Mouse (Mus musculus) embryonic facial prominence, embryonic 12.5 days (tissue): ENCODE data around the gene Mycl. TPM values are rescaled to one million over a fixed set of nuclear protein-coding genes. Genes with fewer than 3 reads are reported as not detected.

Source experiments
- ATAC-seq: fragments of 200-750 bp; cut with Nextera tagmentation; 2 replicates; pipeline ENCODE4 v1.8.0; 2017; ENCODE audit not compliant: insufficient number of reproducible peaks, insufficient read depth, low FRiP score, low TSS enrichment
- H3K27ac ChIP-seq: fragments of 300-500 bp; sonication (generic); 2 replicates; pipeline ENCODE4 v1.5.1; 2016; ENCODE audit warnings: mild to moderate bottlenecking
- H3K27me3 ChIP-seq: fragments of 300-500 bp; sonication (generic); 2 replicates; pipeline ENCODE4 v1.6.1; 2016; ENCODE audit warnings: mild to moderate bottlenecking, moderate library complexity
- H3K36me3 ChIP-seq: fragments of 300-500 bp; sonication (generic); 2 replicates; pipeline ENCODE4 v1.6.1; 2016; ENCODE audit warnings: mild to moderate bottlenecking
- H3K4me1 ChIP-seq: fragments of 300-500 bp; sonication (generic); 2 replicates; pipeline ENCODE4 v1.6.1; 2016
- H3K4me2 ChIP-seq: fragments of 300-500 bp; sonication (generic); replicated peaks from 2 replicates; pipeline ENCODE4 v1.6.1; 2016; ENCODE audit warnings: mild to moderate bottlenecking, moderate library complexity
- H3K4me3 ChIP-seq: fragments of 300-500 bp; sonication (generic); 2 replicates; pipeline ENCODE4 v1.5.1; 2016; ENCODE audit warnings: mild to moderate bottlenecking
- H3K9ac ChIP-seq: fragments of 300-500 bp; sonication (generic); 2 replicates; pipeline ENCODE4 v1.6.1; 2016; ENCODE audit warnings: mild to moderate bottlenecking, moderate library complexity
- H3K9me3 ChIP-seq: fragments of 300-500 bp; sonication (generic); 2 replicates; pipeline ENCODE4 v1.6.1; 2016; ENCODE audit warnings: mild to moderate bottlenecking, moderate library complexity
- WGBS: fragments of 180-500 bp; shearing (Covaris S2); methylation state at CpG from one replicate; pipeline ENCODE4 v1.1.7; 2016; 5-methylcytosine and 5-hydroxymethylcytosine counted together
- polyA plus RNA-seq: library from polyadenylated mRNA; unstranded; fragments of >200 nt; fragmentation: Nextera tagmentation; extraction: Ambion mirVana; gene quantifications from 2 replicates; pipeline ENCODE4 v1.2.1, GENCODE M21; 2016

The Mycl gene
- polyA plus RNA-seq: 46.4 and 51.5 TPM in 2 replicates

DNA sequence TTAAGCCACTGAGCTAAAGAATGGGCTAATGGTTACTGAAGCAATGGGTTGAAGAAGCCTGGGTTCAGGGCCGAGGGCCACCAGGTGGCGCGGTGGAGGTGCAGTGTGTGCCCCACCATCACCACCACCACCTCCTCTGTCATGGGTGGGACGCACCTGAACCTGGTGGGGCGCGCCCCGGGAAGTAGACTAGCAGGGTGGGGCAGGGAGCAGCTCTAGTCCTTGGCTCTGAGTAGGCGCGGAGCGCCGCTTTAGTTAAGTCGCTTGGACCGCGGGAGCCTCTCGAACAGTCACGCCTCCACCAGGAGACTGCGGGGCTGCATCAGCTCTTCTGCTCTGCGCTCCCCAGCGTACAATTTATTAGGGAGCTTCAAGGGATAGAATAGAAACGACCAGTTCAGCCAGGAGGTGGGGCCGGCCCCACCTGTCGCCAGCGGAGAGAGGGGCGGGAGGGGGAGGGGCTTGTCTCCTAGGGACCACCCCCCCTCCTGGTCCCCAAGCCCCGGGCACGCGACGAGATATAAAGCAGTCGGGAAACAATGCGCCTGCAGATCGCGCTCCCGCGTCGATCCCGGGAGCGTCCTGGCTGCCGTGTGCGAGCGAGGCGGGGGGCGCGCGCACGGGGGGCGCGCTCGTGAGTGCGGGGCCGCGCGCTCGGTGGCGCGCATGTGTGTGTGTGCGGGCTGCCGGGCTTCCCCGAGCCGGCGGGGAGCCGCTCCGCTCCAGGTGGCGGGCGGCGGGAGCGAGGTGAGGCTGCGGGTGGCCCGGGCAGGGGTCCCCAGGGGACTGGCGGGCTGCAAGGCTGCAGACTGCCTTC, at the start of gene Mycl:
Mycl (plus strand) TSS at position 249 of the 817 bp plus-strand sequence.
- Histone ChIP-seq H3K9me3 (0 out of 2 replicates have a peak, but pooled peaks cover 3% of the 10 kb centered on the region), H3K4me1 (peaks cover 21% of the 10 kb centered on the region), H3K36me3 (0 out of 2 replicates have a peak, but pooled peaks cover 2% of the 10 kb centered on the region), H3K4me2 (peak within 1 kb of the TSS; percentile 90), H3K4me3 (peak within 1 kb of the TSS; percentile 73), H3K27me3 (0 out of 2 replicates have a peak, but pooled peaks cover 6% of the 10 kb centered on the region), H3K9ac (peak within 1 kb of the TSS; percentile 85), H3K27ac (peak within 1 kb of the TSS; percentile 90)
- peak; percentile 79 for ATAC-seq
- WGBS: under 1% methylated on average over 69 of the region's 69 CpGs

DNA sequence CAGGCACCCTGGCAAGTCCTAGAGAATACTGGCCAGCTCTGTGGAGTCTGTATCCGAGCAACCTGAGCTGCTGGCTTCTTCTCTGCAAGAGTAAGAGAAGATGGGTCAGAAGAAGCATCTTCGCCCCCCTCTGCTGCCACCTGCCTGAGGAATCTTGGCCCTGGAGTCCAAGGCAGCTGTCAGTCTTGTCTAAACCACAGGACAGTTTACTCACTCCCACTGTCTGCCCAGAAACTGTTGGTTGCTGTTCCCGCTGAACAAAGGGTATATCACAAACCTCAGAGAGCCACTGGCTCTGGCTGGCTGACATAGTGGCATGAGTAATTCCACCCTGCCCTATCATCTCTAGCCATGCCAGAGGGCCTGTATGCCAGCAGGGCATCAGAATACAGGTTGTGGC, 48.2 kb upstream of the Mycl start:
- no peaks in the 10 kb centered on the region for H3K4me1 ChIP-seq
- WGBS: 76% methylated on average over 3 of the region's 3 CpGs
- peaks cover 35% of the 10 kb centered on the region for H3K36me3 ChIP-seq
- H3K9me3 ChIP-seq: no peaks in the 10 kb centered on the region
- no peak for ATAC-seq
- H3K4me2 ChIP-seq: no peak overlapping the region
- H3K9ac ChIP-seq: no peak overlapping the region
- H3K27me3 ChIP-seq: no peaks in the 10 kb centered on the region
- H3K27ac ChIP-seq: no peak overlapping the region
- H3K4me3 ChIP-seq: no peak overlapping the region

DNA sequence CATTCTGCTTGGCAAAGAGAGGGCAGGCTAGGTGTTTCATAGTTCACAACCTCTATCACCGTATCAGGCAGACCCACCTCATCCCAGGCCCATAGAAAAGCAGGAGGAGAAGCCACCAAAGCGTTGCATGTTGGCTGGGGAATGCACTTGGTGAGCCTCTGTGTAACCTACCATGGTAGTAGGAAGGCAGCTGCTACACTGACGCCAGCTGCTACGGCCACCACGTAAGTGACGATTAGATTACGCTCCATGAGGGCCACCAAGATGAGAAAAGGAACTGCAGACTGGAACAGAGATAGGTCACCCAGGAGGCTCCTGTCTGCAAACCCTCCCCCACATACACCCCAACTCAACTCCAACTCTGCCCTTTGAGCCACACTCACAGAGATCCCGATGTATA, 46.4 kb upstream of the Mycl start:
- Histone ChIP-seq H3K27me3 (no peaks in the 10 kb centered on the region), H3K4me1 (no peaks in the 10 kb centered on the region), H3K9me3 (no peaks in the 10 kb centered on the region), H3K4me3 (no peak overlapping the region), H3K4me2 (no peak overlapping the region), H3K36me3 (peaks cover 35% of the 10 kb centered on the region), H3K27ac (no peak overlapping the region), H3K9ac (no peak overlapping the region)
- no peak for ATAC-seq
- 90% methylated on average over 8 of the region's 8 CpGs for WGBS

DNA sequence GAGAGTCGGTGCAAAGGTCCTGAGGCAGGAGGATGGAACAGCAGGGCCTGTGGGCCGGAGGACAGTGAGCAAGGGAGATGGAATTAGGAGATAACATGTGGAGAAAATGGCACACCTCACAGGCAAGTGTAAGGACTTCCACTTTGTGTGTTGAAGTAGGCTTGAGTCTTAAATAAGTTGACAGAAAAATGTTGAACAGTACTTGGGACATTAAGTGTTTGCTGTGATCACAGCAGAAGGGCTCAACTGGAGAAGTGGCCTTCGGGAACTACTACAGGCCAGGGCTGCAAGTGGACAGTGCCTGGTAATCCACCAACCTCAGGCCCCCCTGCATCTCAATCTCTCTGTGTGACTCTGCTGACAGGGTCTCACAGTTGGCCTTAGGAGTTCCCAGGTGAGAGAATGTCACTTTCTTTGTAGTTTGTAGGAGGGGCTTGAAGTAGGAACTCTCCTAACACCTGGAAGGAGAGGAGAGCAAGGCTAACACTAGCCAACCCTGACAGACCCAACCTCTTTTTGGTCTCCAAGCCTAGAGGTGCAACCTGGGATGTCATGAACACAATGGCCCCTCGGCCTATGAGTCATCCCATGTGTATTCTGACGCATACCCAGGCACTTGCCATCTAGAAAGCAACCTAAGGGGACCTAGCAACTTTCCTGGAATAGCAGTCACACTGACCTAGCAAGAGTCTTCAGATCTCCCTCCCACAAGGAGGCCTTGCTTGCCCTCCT, 40.6 kb upstream of the Mycl start:
- Histone ChIP-seq H3K9ac (0 out of 2 replicates have a peak overlapping the region, but pooled peaks have one; percentile 25), H3K36me3 (peaks cover 15% of the 10 kb centered on the region)

DNA sequence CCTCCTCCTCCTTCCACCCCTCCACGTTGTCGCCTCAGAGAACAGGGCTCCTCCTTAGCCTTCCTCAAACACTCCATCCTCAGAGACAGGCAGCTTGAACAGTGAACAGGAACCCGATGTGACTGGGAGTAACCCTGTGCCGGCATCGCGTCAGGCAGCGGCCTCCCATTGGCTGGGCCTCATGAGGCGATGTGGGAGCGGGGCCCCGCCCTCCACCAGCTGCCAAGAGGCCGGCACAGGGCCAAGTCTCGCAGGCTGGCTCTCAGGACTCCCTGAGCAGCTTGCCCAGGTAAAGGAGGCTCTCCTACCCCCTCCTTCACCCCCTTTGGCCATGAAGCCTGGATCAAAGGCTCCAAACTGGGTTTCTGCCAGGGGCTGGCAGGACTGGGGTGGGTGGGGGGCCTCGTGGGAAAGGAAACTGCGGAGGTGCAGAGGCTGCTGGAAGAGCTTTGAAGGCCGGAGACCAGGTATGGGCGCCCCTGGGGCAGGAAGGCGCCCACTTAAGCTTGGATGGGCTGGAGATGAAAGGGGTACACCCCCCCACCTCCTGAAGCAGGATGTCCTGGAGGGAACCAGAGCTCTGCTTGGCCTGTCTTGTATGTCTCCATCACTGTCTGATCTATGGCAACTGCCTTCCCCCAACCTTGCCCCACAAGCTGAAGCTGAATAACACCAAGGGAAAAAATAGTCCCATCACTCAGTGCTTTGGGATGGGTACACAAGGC, 39.9 kb upstream of the Mycl start:
- Histone ChIP-seq H3K27ac (peak overlapping the region; percentile 79), H3K9me3 (no peaks in the 10 kb centered on the region), H3K9ac (0 out of 2 replicates have a peak overlapping the region, but pooled peaks have one; percentile 25), H3K27me3 (no peaks in the 10 kb centered on the region), H3K4me1 (peaks cover 24% of the 10 kb centered on the region), H3K36me3 (peaks cover 12% of the 10 kb centered on the region), H3K4me2 (peak overlapping the region; percentile 41), H3K4me3 (peak overlapping the region; percentile 15; the same call in 1 of the 2 replicates)
- ATAC-seq: peak; percentile 88
- WGBS: 9% methylated on average over 17 of the region's 17 CpGs

More for the DNA sequence above, 40.6 kb upstream of the Mycl start:
- Histone ChIP-seq H3K27me3 (no peaks in the 10 kb centered on the region), H3K4me2 (peak overlapping the region; percentile 41), H3K9me3 (no peaks in the 10 kb centered on the region), H3K4me1 (peaks cover 22% of the 10 kb centered on the region), H3K4me3 (peak overlapping the region; percentile 15; the same call in 1 of the 2 replicates), H3K27ac (peak overlapping the region; percentile 79)
- peak; percentile 24; the same call in 1 of the 2 replicates for ATAC-seq
- WGBS: 66% methylated on average over 5 of the region's 5 CpGs

DNA sequence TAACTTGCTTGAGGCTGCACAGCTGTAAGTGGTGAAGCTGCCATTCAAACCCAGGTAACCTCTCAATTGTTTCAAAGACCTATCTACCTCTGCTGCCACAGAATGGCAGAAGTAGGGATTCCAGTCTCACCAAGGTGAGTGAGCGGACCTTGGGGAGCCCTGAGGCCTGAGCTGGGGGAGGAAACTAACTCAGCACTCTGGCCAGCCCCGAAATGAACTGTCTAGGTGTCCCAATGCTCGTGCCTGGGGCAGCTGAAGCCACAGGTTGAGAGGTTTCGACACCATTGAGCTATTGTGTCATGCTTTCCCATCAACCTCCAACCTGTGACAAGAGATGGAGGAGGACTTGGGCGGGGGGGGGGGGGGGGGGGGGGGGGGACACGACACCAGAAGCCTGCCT, 39.2 kb upstream of the Mycl start:
- Histone ChIP-seq H3K27me3 (no peaks in the 10 kb centered on the region), H3K36me3 (peaks cover 5% of the 10 kb centered on the region), H3K4me1 (peaks cover 26% of the 10 kb centered on the region), H3K9ac (no peak overlapping the region), H3K27ac (no peak overlapping the region), H3K4me3 (no peak overlapping the region), H3K4me2 (no peak overlapping the region), H3K9me3 (no peaks in the 10 kb centered on the region)
- ATAC-seq: no peak
- 66% methylated on average over 6 of the region's 6 CpGs for WGBS

DNA sequence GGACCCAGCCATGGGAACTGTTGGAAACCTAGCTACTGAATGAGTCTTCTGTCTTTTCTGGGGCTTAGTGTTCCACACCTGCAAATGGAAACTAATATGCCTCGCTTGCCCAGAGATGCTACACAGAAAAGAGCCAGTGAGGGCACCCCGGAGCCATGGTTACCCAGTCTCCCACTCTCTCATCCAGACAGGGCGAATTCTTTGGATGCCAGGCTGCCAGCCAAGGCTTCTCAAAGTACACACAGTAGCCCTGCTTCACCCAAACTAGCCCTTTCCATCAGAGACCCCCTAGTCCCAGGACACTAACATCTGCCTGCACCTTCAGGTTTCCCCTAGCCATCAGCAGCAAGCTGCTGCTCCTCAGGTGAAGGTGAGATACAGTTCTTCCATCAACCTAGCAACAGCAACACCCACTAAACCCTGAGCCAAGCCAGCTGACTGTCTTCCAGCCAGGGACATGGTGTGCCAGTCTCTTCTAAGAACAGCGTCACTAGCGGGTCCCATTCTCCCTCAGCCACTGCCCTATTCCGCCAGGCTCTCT, 36.9 kb upstream of the Mycl start:
- peaks cover 5% of the 10 kb centered on the region for H3K36me3 ChIP-seq
- no peak overlapping the region for H3K4me3 ChIP-seq
- H3K4me1 ChIP-seq: peaks cover 36% of the 10 kb centered on the region
- 87% methylated on average over 6 of the region's 6 CpGs for WGBS
- H3K27me3 ChIP-seq: peaks cover 4% of the 10 kb centered on the region; the same call in 1 of the 2 replicates
- H3K4me2 ChIP-seq: no peak overlapping the region
- no peak overlapping the region for H3K27ac ChIP-seq
- ATAC-seq: no peak
- H3K9me3 ChIP-seq: no peaks in the 10 kb centered on the region
- no peak overlapping the region for H3K9ac ChIP-seq

DNA sequence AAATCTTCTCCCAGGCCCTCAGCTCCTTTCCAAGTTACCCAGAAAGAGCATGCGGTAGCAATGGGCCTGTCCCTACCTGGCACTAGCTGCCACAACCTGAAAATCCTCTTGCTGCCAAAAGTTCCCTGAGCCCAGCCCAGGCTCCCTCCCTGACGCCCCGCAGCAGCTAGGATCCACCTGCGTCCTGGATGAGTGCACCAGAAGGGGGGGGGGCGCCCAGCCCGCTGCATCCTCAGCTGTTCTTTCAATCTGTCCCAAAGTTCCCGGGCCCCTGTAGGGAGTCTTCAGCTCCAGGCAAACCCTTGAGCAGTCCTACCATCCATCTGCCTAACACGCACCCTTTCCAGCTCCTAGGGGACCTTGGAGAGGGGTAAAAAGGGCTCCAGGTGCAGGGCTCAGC, 35.6 kb upstream of the Mycl start:
- H3K36me3 ChIP-seq: peaks cover 5% of the 10 kb centered on the region
- peaks cover 4% of the 10 kb centered on the region; the same call in 1 of the 2 replicates for H3K27me3 ChIP-seq
- H3K27ac ChIP-seq: no peak overlapping the region
- ATAC-seq: no peak
- WGBS: 7% methylated on average over 8 of the region's 8 CpGs
- H3K4me3 ChIP-seq: peak overlapping the region; percentile 66
- no peaks in the 10 kb centered on the region for H3K9me3 ChIP-seq
- H3K4me1 ChIP-seq: peaks cover 35% of the 10 kb centered on the region
- peak overlapping the region; percentile 48 for H3K9ac ChIP-seq
- peak overlapping the region; percentile 98 for H3K4me2 ChIP-seq

DNA sequence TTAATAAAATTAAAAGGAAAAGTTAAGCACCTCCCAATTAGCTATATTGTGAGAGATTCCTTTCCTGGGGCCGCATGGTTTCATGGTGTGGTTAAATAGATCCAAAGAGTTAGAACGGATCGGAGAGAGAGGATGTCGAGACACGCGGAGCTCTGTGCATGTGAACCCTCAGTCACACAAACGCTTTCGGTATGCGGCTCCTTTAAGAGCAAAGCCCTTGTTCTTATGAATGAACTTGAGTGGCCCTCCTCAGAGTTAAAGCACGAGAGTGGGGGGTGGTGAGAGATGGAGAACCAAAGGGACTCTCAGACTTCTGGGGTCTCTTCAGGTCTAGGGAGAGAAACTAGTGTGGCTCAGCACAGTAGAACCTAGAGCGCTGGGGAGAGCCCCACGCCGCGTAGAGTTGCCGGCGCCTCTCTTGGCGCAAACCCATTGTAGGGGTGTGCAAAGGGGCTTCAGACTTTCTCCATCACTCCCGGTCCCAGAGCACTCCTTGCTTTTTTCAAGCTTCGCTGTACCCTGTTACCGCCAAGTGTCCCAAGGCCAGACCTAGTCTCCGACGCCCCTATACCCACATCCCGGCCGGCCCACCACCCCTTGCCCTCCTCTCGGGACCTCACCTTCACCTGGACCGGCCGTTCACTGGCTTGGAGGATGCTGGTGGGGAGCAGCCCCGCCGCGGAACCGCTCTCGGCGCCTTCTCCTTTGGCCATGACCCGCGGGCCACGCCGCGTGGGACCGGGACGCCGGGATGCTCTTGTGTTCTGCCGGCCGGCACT, 34.9 kb upstream of the Mycl start:
- Histone ChIP-seq H3K27ac (peak overlapping the region; percentile 51), H3K27me3 (peaks cover 4% of the 10 kb centered on the region; the same call in 1 of the 2 replicates), H3K4me3 (peak overlapping the region; percentile 66), H3K4me1 (peaks cover 28% of the 10 kb centered on the region), H3K4me2 (peak overlapping the region; percentile 98), H3K9me3 (no peaks in the 10 kb centered on the region), H3K36me3 (peaks cover 5% of the 10 kb centered on the region), H3K9ac (peak overlapping the region; percentile 68)
- WGBS: under 1% methylated on average over 43 of the region's 43 CpGs
- ATAC-seq: 0 out of 2 replicates have a peak, but pooled peaks have one; percentile 57

DNA sequence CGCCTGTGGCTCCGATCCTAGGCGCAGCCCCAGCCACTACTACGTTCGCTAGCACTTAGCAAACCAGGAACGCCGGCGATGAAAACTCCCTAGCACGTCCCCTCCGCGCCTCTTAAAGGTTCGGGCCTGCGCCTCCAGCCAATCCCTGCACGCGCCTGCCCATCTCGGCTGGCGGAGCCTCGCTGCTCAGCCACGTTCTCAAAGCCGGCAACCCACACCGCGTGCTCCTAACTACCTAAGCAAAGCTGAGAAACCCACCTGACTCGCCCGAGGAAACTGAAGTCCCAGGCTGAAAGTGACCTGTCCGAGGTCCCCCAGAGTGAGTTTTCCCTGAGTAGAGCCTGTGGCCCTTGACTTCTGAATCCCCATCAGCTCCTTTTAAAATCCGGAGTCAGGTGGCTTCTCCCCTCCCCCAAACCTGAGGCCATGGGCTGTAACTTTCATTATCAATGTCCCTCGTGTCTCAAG, 34.3 kb upstream of the Mycl start, which contains the start of gene Mfsd2a:
Mfsd2a (minus strand) TSS at position 89 of the 468 bp plus-strand sequence.
- Histone ChIP-seq H3K36me3 (peaks cover 5% of the 10 kb centered on the region), H3K27me3 (peaks cover 4% of the 10 kb centered on the region; the same call in 1 of the 2 replicates), H3K4me1 (peaks cover 23% of the 10 kb centered on the region), H3K27ac (peak within 1 kb of the TSS; percentile 51), H3K4me2 (peak within 1 kb of the TSS; percentile 98), H3K4me3 (peak within 1 kb of the TSS; percentile 66), H3K9ac (peak within 1 kb of the TSS; percentile 68), H3K9me3 (no peaks in the 10 kb centered on the region)
- peak; percentile 67 for ATAC-seq
- under 1% methylated on average over 27 of the region's 27 CpGs for WGBS
